Mouse (Mus musculus) brain, embryonic 14.5 days (tissue): ENCODE data around the gene Cyp2w1.

Experiments
- CTCF ChIP-seq: fragments of 200-500 bp; IDR thresholded peaks from 2 replicates; pipeline ENCODE4 v1.5.1; 2012; ENCODE audit warnings: inconsistent platforms, mild to moderate bottlenecking, moderate library complexity, borderline replicate concordance; ENCODE audit not compliant: insufficient read depth, insufficient read length; ENCODE audit errors: extremely low read depth
- POLR2A ChIP-seq: fragments of 200-500 bp; IDR thresholded peaks from 2 replicates; pipeline ENCODE4 v1.6.1; 2012; ENCODE audit warnings: mild to moderate bottlenecking, inconsistent platforms, borderline replicate concordance; ENCODE audit not compliant: poor library complexity, insufficient read depth, insufficient read length, severe bottlenecking; ENCODE audit errors: extremely low read depth

- TF ChIP-seq CTCF (no peak), POLR2A (no peak)
Measured at GRCm38 (mm10) chr5:139405478-139405877, 53.1 kb downstream of the Cyp2w1 start.
